Mouse (Mus musculus): ENCODE results near the gene Zfp609. TPM values are rescaled to one million over a fixed set of nuclear protein-coding genes. Genes with fewer than 3 reads are reported as not detected.
A peak's percentile ranks its signal among the peaks of the same experiment; 100 is the strongest.

The Zfp609 gene
- polyA plus RNA-seq, 1 experiment from 2014 or later, result 8.1 TPM

DNA sequence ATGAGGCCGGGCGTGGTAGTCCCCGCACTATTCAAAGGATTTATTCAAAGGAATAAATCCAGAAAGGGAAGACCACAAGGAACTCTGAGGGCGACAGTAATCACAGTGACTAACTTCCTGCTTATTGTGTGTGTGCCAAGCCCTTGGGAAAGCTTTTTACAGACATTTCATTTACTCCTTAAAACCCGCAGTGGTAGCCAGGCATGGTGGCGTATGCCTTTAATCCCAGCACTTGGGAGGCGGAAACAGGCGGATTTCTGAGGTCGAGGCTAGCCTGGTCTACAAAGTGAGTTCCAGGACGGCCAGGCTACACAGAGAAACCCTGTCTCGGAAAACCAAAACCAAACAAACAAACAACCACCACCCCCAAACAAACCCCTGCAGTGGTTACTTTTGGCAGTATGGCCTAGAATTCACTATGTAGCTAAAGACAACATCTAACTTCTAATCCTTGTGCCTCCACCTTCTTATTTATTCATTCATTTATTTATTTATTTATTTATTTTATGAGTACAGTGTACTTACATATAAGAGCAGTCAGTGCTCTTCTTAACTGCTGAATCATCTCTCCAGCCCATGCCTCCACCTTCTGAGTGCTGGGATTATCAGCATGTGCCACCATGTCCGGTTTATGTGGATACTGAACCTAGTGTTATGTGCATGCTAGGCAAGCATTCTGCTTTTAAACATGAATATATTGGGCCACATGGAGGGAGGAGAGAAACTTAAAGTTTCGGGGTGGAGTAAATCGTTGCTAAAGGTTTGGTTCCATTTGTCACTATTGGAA lies 86.1 kb downstream of the Zfp609 start:
- ATAC-seq (ENCODE audit: low FRiP score, low read depth), result no peak
- Histone ChIP-seq H3K9ac (no peak overlapping the region), H3K27me3 (no peaks in the 10 kb centered on the region), H3K36me3 (peaks cover 12% of the 10 kb centered on the region), H3K4me1 (peaks cover 25% of the 10 kb centered on the region), H3K9me3 (peaks cover 7% of the 10 kb centered on the region; the same call in 1 of the 2 replicates), H3K27ac (no peak overlapping the region), H3K4me3 (no peak overlapping the region), H3K4me2 (replicated peaks) (no peak overlapping the region)
- 93% methylated on average over 14 of the region's 14 CpGs for WGBS

DNA sequence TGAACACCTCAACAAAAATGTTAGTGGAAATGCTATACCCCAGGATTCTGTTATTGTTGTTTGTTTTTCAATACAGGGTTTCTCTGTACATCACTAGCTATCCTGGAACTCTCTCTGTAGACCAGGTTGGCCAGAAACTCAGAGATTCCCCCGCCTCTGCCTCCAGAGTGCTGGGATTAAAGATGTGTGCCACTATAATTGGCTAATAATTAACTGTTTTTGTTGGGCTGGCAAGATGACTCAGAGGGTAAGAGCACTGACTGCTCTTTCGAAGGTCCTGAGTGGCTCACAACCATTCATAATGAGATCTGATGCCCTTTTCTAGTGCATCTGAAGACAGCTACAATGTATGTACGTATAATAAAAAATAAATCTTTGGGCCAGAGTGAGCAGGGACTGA lies 92.4 kb downstream of the Zfp609 start:
- ATAC-seq (ENCODE audit: low FRiP score, low read depth), result no peak
- peaks cover 7% of the 10 kb centered on the region; the same call in 1 of the 2 replicates for H3K9me3 ChIP-seq
- 91% methylated on average over 3 of the region's 3 CpGs for WGBS
- H3K27me3 ChIP-seq, result no peaks in the 10 kb centered on the region
- no peaks in the 10 kb centered on the region for H3K4me1 ChIP-seq
- H3K4me3 ChIP-seq, result no peak overlapping the region
- no peak overlapping the region for H3K9ac ChIP-seq
- H3K4me2 ChIP-seq (replicated peaks), result no peak overlapping the region
- peaks cover 32% of the 10 kb centered on the region for H3K36me3 ChIP-seq
- H3K27ac ChIP-seq, result no peak overlapping the region

DNA sequence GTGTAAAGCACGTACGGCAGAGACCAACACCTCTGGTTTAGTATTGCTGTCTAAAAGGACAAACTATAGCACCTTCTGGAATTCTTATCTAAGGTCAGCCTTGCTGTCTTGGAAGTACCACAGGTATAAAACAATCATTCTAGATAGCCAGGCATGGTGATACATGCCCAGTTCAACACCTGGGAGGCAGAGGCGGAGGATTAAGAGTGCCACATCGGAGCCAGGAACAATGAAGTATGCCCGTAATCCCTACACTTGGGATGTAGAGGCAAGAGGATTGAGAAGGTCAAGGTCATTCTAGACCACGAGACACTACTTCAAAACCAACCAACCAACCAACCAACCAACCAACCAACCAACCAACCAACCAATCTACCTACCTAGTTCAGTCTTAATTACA lies 98.8 kb downstream of the Zfp609 start:
- Histone ChIP-seq H3K27me3 (no peaks in the 10 kb centered on the region), H3K4me3 (no peak overlapping the region), H3K9me3 (no peaks in the 10 kb centered on the region), H3K36me3 (peaks cover 16% of the 10 kb centered on the region), H3K4me1 (peaks cover 21% of the 10 kb centered on the region), H3K9ac (no peak overlapping the region), H3K4me2 (replicated peaks) (no peak overlapping the region), H3K27ac (no peak overlapping the region)
- ATAC-seq (ENCODE audit: low FRiP score, low read depth), result no peak
- WGBS, result 97% methylated on average over 6 of the region's 6 CpGs

DNA sequence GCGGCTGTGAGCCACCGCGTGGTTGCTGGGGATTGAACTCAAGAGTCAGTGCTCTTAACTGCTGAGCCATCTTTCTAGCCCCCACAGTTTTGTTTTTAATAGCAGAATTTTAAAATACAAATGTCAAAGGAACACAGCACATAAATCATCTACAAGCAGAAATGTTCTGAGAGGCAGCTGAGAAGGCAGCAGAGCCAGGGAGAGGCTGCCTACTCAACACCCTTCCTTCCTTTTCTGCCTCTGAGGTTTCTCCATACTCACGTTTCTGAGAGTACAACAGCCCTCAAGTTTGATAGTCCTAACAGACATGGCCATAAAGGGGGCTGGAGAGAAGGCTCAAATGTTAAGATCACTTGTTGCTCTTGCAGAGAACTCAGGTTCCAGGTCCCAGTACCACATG lies 99.9 kb downstream of the Zfp609 start:
- no peak overlapping the region for H3K4me2 ChIP-seq (replicated peaks)
- no peak overlapping the region for H3K9ac ChIP-seq
- whole genome bisulfite sequencing, result 85% methylated on average over 4 of the region's 4 CpGs
- no peak for ATAC-seq (ENCODE audit: low FRiP score, low read depth)
- no peak overlapping the region for H3K4me3 ChIP-seq
- no peaks in the 10 kb centered on the region for H3K9me3 ChIP-seq
- no peaks in the 10 kb centered on the region for H3K27me3 ChIP-seq
- peaks cover 14% of the 10 kb centered on the region for H3K36me3 ChIP-seq
- no peak overlapping the region for H3K27ac ChIP-seq
- H3K4me1 ChIP-seq, result peaks cover 22% of the 10 kb centered on the region

DNA sequence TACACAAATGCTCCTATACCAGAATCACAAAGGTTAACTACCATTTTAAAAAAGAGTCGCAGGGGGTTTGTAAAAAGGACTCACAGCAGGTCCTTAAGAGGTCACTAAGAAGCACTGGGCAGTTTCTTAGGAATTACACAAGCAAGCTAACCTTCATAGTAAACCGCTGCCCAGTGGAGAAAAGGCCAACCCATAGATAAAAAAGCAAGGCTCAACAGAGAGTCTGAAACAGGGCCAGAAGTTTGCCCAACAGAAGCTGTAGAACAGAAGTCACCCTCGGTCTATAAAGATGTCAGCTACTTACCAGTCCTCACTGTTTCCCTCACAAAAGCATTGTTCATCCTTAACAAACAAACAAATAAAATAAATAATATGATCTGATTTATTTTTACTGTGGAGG lies 100.9 kb downstream of the Zfp609 start:
- no peak overlapping the region for H3K27ac ChIP-seq
- peaks cover 14% of the 10 kb centered on the region for H3K36me3 ChIP-seq
- no peaks in the 10 kb centered on the region for H3K9me3 ChIP-seq
- no peaks in the 10 kb centered on the region for H3K27me3 ChIP-seq
- no peak overlapping the region for H3K4me3 ChIP-seq
- H3K4me1 ChIP-seq, result peaks cover 22% of the 10 kb centered on the region
- H3K9ac ChIP-seq, result no peak overlapping the region
- ATAC-seq (ENCODE audit: low FRiP score, low read depth), result no peak
- WGBS, result 88% methylated on average over 3 of the region's 3 CpGs
- H3K4me2 ChIP-seq (replicated peaks), result no peak overlapping the region

DNA sequence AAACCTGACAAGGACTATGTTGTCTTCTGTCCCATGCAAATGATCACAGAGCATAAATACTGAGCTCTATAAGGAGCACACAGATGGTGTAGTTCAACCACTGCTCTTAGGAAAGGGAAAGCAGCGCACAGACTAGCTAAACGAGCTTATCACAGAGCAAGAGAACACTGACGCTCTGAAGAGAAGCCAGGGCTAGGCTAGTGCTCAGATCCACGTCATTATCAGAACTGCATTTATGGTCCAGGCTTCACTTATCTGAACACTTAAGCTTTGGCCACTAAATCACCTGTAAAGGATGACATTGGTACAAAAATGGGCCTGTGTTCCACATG lies 102.1 kb downstream of the Zfp609 start:
- H3K9me3 ChIP-seq, result no peaks in the 10 kb centered on the region
- no peak overlapping the region for H3K4me3 ChIP-seq
- no peak overlapping the region for H3K4me2 ChIP-seq (replicated peaks)
- 49% methylated on average over 4 of the region's 4 CpGs for WGBS
- no peaks in the 10 kb centered on the region for H3K27me3 ChIP-seq
- peaks cover 27% of the 10 kb centered on the region for H3K4me1 ChIP-seq
- H3K27ac ChIP-seq, result peak overlapping the region; percentile 53
- H3K36me3 ChIP-seq, result peaks cover 9% of the 10 kb centered on the region; the same call in 1 of the 2 replicates
- peak overlapping the region; percentile 31; the same call in 1 of the 2 replicates for H3K9ac ChIP-seq
- ATAC-seq (ENCODE audit: low FRiP score, low read depth), result no peak

DNA sequence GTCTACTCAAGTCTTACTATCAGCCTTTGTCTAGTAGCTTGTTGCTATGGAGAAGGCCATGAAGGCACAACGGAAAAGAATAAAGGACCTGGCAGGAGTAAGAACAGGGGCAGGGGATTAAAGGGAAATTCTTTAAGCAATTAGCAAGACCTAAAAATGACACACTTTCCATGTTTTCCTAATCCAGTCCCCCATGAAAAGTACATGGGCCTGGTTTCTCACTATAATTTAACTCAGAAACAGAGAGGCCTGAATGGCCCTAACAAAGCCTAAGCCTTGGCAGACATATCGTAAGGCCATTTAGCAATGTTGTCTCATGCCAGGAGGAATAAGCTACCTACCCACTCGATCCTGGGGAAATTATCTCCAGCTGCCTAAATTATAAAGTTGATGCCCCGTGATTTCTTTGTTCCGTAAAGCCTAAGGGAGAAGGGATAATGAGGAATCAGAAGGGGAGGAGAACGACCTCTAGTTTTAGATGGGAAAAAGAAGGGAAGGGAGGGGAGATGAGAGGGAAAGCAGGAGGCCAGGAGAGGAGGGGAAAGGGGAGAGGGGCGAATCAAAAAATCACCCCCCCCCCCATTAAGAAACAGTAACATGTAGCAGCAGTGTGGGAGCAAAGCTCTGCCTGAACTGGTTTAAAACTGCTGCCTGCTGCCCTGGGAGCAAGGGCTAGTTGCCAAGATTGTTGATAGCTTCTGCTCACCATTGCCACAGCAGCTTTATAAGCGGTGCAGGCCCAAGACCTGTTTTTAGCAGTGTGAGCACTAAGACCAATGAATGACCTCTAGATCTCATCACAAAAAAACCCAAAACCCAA lies 102.7 kb downstream of the Zfp609 start:
- peaks cover 27% of the 10 kb centered on the region for H3K4me1 ChIP-seq
- WGBS, result 35% methylated on average over 8 of the region's 8 CpGs
- no peak overlapping the region for H3K4me3 ChIP-seq
- ATAC-seq (ENCODE audit: low FRiP score, low read depth), result peak; percentile 24; the same call in 1 of the 2 replicates
- peak overlapping the region; percentile 31; the same call in 1 of the 2 replicates for H3K9ac ChIP-seq
- H3K27ac ChIP-seq, result peak overlapping the region; percentile 53
- H3K9me3 ChIP-seq, result no peaks in the 10 kb centered on the region
- H3K36me3 ChIP-seq, result peaks cover 5% of the 10 kb centered on the region; the same call in 1 of the 2 replicates
- no peaks in the 10 kb centered on the region for H3K27me3 ChIP-seq
- no peak overlapping the region for H3K4me2 ChIP-seq (replicated peaks)

DNA sequence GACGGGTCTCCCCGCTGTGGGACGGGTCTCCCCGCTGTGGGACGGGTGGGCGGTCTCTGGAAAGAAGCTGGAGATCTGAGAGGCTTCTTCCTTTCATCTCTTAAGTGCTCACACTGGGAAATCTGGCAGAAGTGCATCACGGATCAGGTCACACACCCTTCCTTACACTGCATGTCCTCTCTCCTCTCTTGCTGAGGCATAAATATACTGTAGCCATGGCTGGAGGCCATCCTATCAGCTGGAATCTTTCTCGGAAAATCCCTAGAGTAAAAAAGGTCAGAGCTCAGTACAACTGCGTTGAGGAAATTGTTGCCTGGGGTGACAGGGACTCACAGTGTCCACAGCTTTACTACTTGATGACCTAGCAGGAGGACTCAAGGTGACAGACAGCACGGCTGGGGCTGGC lies 106.2 kb downstream of the Zfp609 start:
- no peaks in the 10 kb centered on the region for H3K9me3 ChIP-seq
- H3K9ac ChIP-seq, result no peak overlapping the region
- no peak for ATAC-seq (ENCODE audit: low FRiP score, low read depth)
- no peaks in the 10 kb centered on the region; the same call in 1 of the 2 replicates for H3K36me3 ChIP-seq
- no peak overlapping the region for H3K4me3 ChIP-seq
- no peaks in the 10 kb centered on the region for H3K27me3 ChIP-seq
- 0 out of 2 replicates have a peak overlapping the region, but pooled peaks have one; percentile 10 for H3K27ac ChIP-seq
- no peak overlapping the region for H3K4me2 ChIP-seq (replicated peaks)
- peaks cover 33% of the 10 kb centered on the region for H3K4me1 ChIP-seq
- 44% methylated on average over 10 of the region's 10 CpGs for WGBS

DNA sequence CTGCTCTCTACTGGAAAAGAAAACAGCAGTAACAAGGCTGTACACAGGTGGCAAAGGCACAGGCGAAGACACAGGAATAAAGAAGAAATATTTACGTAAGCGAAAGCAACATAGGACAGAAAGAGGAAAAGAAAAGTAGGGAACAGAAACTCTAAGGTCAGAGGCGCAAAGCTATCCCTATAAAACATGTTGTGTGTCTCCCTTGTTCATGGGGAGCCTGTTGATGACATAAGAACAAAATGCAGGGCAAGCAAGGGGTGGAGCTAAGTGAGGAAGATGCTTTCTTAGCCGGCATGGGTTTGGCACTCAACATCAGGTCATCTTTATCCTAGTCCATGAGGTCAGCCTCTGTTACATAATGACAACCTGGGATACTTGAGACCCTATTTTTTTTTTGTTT lies 109.2 kb downstream of the Zfp609 start:
- no peak for ATAC-seq (ENCODE audit: low FRiP score, low read depth)
- no peak overlapping the region for H3K27ac ChIP-seq

DNA sequence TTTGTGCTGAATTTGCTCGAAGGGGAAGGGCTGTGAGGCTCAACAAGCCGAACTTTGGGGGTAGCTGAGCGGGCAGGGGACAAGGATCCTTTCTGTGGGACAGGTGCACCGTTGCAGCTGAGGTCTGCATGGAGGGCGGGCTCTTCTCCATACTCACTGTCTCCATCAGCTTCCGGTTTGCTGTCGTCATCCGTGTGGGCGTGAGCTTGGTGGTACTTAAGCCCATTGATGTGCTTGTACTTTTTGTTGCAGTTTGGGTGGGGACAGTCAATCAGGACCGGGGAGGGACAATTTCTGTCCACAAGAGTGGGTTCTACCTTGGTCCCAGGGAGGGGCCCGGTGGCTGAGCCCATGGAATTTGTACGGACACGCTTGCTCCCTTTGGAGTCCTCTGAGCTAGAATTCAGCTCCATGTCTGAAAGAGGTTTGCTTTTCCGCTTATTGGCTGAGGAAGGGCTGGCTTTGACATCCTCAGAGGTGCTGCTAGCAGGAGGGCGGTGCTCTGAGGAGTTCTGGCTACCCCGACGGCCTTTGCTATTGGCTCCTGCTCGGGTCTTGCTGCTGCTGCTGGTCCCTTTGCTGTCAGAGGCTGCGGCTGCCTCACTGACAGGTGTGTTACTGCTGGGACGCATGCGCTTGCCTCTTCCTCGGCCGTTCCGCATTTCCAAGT lies 123.3 kb downstream of the Zfp609 start:
- no peaks in the 10 kb centered on the region for H3K9me3 ChIP-seq
- no peak overlapping the region for H3K9ac ChIP-seq
- H3K4me2 ChIP-seq (replicated peaks), result no peak overlapping the region
- peaks cover 66% of the 10 kb centered on the region for H3K36me3 ChIP-seq
- no peak for ATAC-seq (ENCODE audit: low FRiP score, low read depth)
- 92% methylated on average over 24 of the region's 24 CpGs for WGBS
- H3K27me3 ChIP-seq, result no peaks in the 10 kb centered on the region
- H3K4me3 ChIP-seq, result no peak overlapping the region
- no peaks in the 10 kb centered on the region for H3K4me1 ChIP-seq
- no peak overlapping the region for H3K27ac ChIP-seq

More for the DNA sequence above, 109.2 kb downstream of the Zfp609 start:
- no peak overlapping the region for H3K4me2 ChIP-seq (replicated peaks)
- WGBS, result 85% methylated on average over 5 of the region's 5 CpGs
- H3K4me1 ChIP-seq, result peaks cover 11% of the 10 kb centered on the region
- H3K9me3 ChIP-seq, result no peaks in the 10 kb centered on the region
- no peak overlapping the region for H3K9ac ChIP-seq
- no peak overlapping the region for H3K4me3 ChIP-seq
- H3K36me3 ChIP-seq, result no peaks in the 10 kb centered on the region
- H3K27me3 ChIP-seq, result no peaks in the 10 kb centered on the region

DNA sequence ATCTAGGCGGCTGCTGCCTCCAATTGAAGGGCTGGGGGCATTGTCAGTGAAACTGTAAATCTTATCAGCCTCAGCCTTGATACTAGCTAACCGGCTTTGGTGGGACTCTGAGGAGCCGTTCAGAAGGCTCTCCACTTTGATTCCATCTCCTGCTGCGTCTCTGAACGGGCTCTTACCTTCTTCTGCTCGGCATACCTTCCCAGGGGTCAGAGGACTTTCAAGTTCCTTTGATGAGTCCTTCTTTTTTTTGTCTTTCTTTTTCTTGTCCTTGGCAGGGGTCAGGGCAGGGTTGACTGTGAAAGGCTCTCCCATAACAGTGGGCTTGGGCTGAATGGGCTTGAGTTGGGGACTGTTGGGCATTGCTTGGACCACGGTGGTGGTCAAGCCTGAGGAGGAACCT lies 124.1 kb downstream of the Zfp609 start:
- Histone ChIP-seq H3K4me3 (no peak overlapping the region), H3K9ac (no peak overlapping the region), H3K4me1 (no peaks in the 10 kb centered on the region), H3K27ac (no peak overlapping the region), H3K36me3 (peaks cover 71% of the 10 kb centered on the region), H3K4me2 (replicated peaks) (no peak overlapping the region), H3K27me3 (no peaks in the 10 kb centered on the region), H3K9me3 (no peaks in the 10 kb centered on the region)
- ATAC-seq (ENCODE audit: low FRiP score, low read depth), result no peak
- WGBS, result 90% methylated on average over 7 of the region's 7 CpGs

DNA sequence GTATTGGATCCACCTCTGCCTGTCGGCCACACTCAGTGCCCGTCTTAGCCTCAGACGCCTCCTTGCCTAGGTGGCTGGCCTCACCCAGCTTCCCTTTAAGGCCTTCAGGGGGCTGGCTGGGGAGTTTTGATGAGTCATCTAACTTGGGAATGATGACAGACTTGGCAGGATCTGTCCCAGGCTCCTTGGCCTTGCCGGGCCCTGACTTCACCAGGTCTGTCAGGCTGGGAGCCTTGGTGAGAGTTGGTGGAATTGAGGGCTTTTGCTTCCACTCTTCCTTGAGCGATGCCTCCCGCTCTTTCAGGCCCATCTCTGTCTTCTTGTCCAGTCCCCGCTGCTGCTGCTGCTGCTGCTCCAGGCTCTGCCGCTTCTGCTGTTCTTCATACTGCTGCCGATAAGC lies 125.1 kb downstream of the Zfp609 start:
- ATAC-seq (ENCODE audit: low FRiP score, low read depth), result no peak
- H3K4me3 ChIP-seq, result no peak overlapping the region
- WGBS, result 94% methylated on average over 9 of the region's 9 CpGs
- no peak overlapping the region for H3K4me2 ChIP-seq (replicated peaks)
- H3K27me3 ChIP-seq, result no peaks in the 10 kb centered on the region
- peaks cover 80% of the 10 kb centered on the region for H3K36me3 ChIP-seq
- no peaks in the 10 kb centered on the region for H3K4me1 ChIP-seq
- no peaks in the 10 kb centered on the region for H3K9me3 ChIP-seq
- no peak overlapping the region for H3K27ac ChIP-seq
- no peak overlapping the region for H3K9ac ChIP-seq

Measured in limb, embryonic 13.5 days (tissue).